Mouse (Mus musculus) limb, embryonic 12.5 days (tissue): ENCODE data around the gene Zfand5. TPM values are rescaled to one million over a fixed set of nuclear protein-coding genes. Genes with fewer than 3 reads are reported as not detected.
"Not testable (repeated sequence)": the region's sequence is repeated elsewhere in the genome, so short reads cannot be mapped to it uniquely, and the experiment has no call there.

Source experiments
- ATAC-seq: fragments of 200-750 bp; cut with Nextera tagmentation; 2 replicates; pipeline ENCODE4 v1.8.0; 2017; ENCODE audit warnings: low read depth, moderate TSS enrichment; ENCODE audit not compliant: insufficient number of reproducible peaks, insufficient read depth, low FRiP score, low TSS enrichment
- H3K27ac ChIP-seq: fragments of 300-500 bp; sonication (generic); 2 replicates; pipeline ENCODE4 v1.5.1; 2016; ENCODE audit warnings: mild to moderate bottlenecking, moderate library complexity
- H3K27me3 ChIP-seq: fragments of 300-500 bp; sonication (generic); 2 replicates; pipeline ENCODE4 v1.6.1; 2016; ENCODE audit warnings: mild to moderate bottlenecking, moderate library complexity
- H3K36me3 ChIP-seq: fragments of 300-500 bp; sonication (generic); 2 replicates; pipeline ENCODE4 v1.6.1; 2016; ENCODE audit warnings: mild to moderate bottlenecking, moderate library complexity
- H3K4me1 ChIP-seq: fragments of 300-500 bp; sonication (generic); replicated peaks from 2 replicates; pipeline ENCODE4 v1.6.1; 2016
- H3K4me2 ChIP-seq: fragments of 300-500 bp; sonication (generic); 2 replicates; pipeline ENCODE4 v1.6.1; 2016; ENCODE audit warnings: mild to moderate bottlenecking, moderate library complexity
- H3K4me3 ChIP-seq: fragments of 300-500 bp; sonication (generic); replicated peaks from 2 replicates; pipeline ENCODE4 v1.5.1; 2016; ENCODE audit warnings: mild to moderate bottlenecking
- H3K9ac ChIP-seq: fragments of 300-500 bp; sonication (generic); replicated peaks from 2 replicates; pipeline ENCODE4 v1.6.1; 2016; ENCODE audit warnings: mild to moderate bottlenecking, moderate library complexity
- H3K9me3 ChIP-seq: fragments of 300-500 bp; sonication (generic); 2 replicates; pipeline ENCODE4 v1.6.1; 2016; ENCODE audit warnings: mild to moderate bottlenecking, moderate library complexity
- WGBS: fragments of 180-500 bp; shearing (Covaris S2); methylation state at CpG from one replicate; pipeline ENCODE4 v1.1.7; 2016; 5-methylcytosine and 5-hydroxymethylcytosine counted together
- polyA plus RNA-seq: library from polyadenylated mRNA; unstranded; fragments of >200 nt; fragmentation: Nextera tagmentation; extraction: Ambion mirVana; gene quantifications from 2 replicates; pipeline ENCODE4 v1.2.1, GENCODE M21; 2016

Gene Zfand5
- polyA plus RNA-seq, 1 experiment from 2014 or later: 126 TPM

- Histone ChIP-seq H3K4me1 (peaks cover 12% of the 10 kb centered on the region), H3K4me3 (peak overlapping the region; percentile 95), H3K9ac (peak overlapping the region; percentile 57), H3K4me2 (peak overlapping the region; percentile 79), H3K36me3 (peaks cover 16% of the 10 kb centered on the region), H3K9me3 (no peaks in the 10 kb centered on the region), H3K27ac (peak overlapping the region; percentile 12; the same call in 1 of the 2 replicates), H3K27me3 (no peaks in the 10 kb centered on the region)
- ATAC-seq: no peak
- WGBS: 2% methylated on average over 2 of the region's 2 CpGs
Observed at GRCm38 (mm10) chr19:21274181-21274591, 2.1 kb downstream of the Zfand5 start.

GRCm38 (mm10) chr19:21274714-21275113 lies 2.6 kb downstream of the Zfand5 start:
- WGBS: 50% methylated on average over 3 of the region's 3 CpGs
- Histone ChIP-seq H3K4me1 (peaks cover 12% of the 10 kb centered on the region), H3K4me2 (peak overlapping the region; percentile 79), H3K27ac (no peak overlapping the region), H3K27me3 (no peaks in the 10 kb centered on the region), H3K36me3 (peaks cover 20% of the 10 kb centered on the region), H3K9ac (peak overlapping the region; percentile 57), H3K4me3 (peak overlapping the region; percentile 95), H3K9me3 (no peaks in the 10 kb centered on the region)
- no peak for ATAC-seq

GRCm38 (mm10) chr19:21276317-21276716 lies 4.2 kb downstream of the Zfand5 start:
- no peak overlapping the region for H3K4me3 ChIP-seq
- no peaks in the 10 kb centered on the region for H3K27me3 ChIP-seq
- peaks cover 9% of the 10 kb centered on the region for H3K4me1 ChIP-seq
- peaks cover 35% of the 10 kb centered on the region for H3K36me3 ChIP-seq
- H3K27ac ChIP-seq: no peak overlapping the region
- no peaks in the 10 kb centered on the region for H3K9me3 ChIP-seq
- no peak overlapping the region for H3K4me2 ChIP-seq
- ATAC-seq: no peak
- no peak overlapping the region for H3K9ac ChIP-seq

GRCm38 (mm10) chr19:21286421-21287097 lies 14.5 kb downstream of the Zfand5 start:
- WGBS: 77% methylated on average over 3 of the region's 3 CpGs
- no peak for ATAC-seq
- H3K36me3 ChIP-seq: peaks cover 27% of the 10 kb centered on the region

GRCm38 (mm10) chr19:21297411-21297810 lies 25.3 kb downstream of the Zfand5 start:
- 93% methylated on average over 4 of the region's 4 CpGs for WGBS
- no peak overlapping the region for H3K4me3 ChIP-seq

More at GRCm38 (mm10) chr19:21286421-21287097, 14.5 kb downstream of the Zfand5 start:
- Histone ChIP-seq H3K9ac (no peak overlapping the region), H3K27me3 (no peaks in the 10 kb centered on the region), H3K27ac (no peak overlapping the region), H3K4me2 (no peak overlapping the region), H3K4me1 (no peaks in the 10 kb centered on the region), H3K9me3 (peaks cover 14% of the 10 kb centered on the region), H3K4me3 (no peak overlapping the region)

GRCm38 (mm10) chr19:21301787-21302186 lies 29.7 kb downstream of the Zfand5 start:
- Histone ChIP-seq H3K4me1 (no peaks in the 10 kb centered on the region), H3K9ac (no peak overlapping the region), H3K36me3 (no peaks in the 10 kb centered on the region), H3K4me3 (no peak overlapping the region), H3K27ac (no peak overlapping the region), H3K27me3 (no peaks in the 10 kb centered on the region), H3K4me2 (no peak overlapping the region), H3K9me3 (no peaks in the 10 kb centered on the region)
- ATAC-seq: no peak
- WGBS: 59% methylated on average over 3 of the region's 3 CpGs

More at GRCm38 (mm10) chr19:21297411-21297810, 25.3 kb downstream of the Zfand5 start:
- Histone ChIP-seq H3K4me1 (no peaks in the 10 kb centered on the region), H3K4me2 (no peak overlapping the region), H3K27me3 (no peaks in the 10 kb centered on the region), H3K9me3 (no peaks in the 10 kb centered on the region), H3K27ac (no peak overlapping the region), H3K36me3 (no peaks in the 10 kb centered on the region), H3K9ac (no peak overlapping the region)
- ATAC-seq: no peak

GRCm38 (mm10) chr19:21307755-21308154 lies 35.7 kb downstream of the Zfand5 start:
- no peaks in the 10 kb centered on the region for H3K36me3 ChIP-seq
- H3K9ac ChIP-seq: no peak overlapping the region
- ATAC-seq: no peak
- H3K4me2 ChIP-seq: no peak overlapping the region
- no peaks in the 10 kb centered on the region for H3K9me3 ChIP-seq
- 90% methylated on average over 3 of the region's 3 CpGs for WGBS
- no peak overlapping the region for H3K4me3 ChIP-seq
- H3K27me3 ChIP-seq: no peaks in the 10 kb centered on the region
- H3K4me1 ChIP-seq: no peaks in the 10 kb centered on the region
- no peak overlapping the region for H3K27ac ChIP-seq

GRCm38 (mm10) chr19:21310364-21310763 lies 38.3 kb downstream of the Zfand5 start:
- ATAC-seq, H3K36me3 ChIP-seq, H3K9ac ChIP-seq, H3K4me2 ChIP-seq, H3K27ac ChIP-seq, H3K27me3 ChIP-seq, H3K9me3 ChIP-seq, H3K4me1 ChIP-seq, H3K4me3 ChIP-seq: not testable (repeated sequence)
- WGBS: 90% methylated on average over 5 of the region's 5 CpGs

GRCm38 (mm10) chr19:21315701-21316100 lies 43.6 kb downstream of the Zfand5 start:
- H3K9me3 ChIP-seq: no peaks in the 10 kb centered on the region
- H3K4me1 ChIP-seq: no peaks in the 10 kb centered on the region
- no peak for ATAC-seq
- H3K27me3 ChIP-seq: no peaks in the 10 kb centered on the region
- H3K36me3 ChIP-seq: no peaks in the 10 kb centered on the region
- no peak overlapping the region for H3K27ac ChIP-seq
- H3K4me2 ChIP-seq: no peak overlapping the region
- H3K9ac ChIP-seq: no peak overlapping the region
- H3K4me3 ChIP-seq: no peak overlapping the region
- WGBS: 81% methylated on average over 3 of the region's 3 CpGs

- Histone ChIP-seq H3K27me3 (no peaks in the 10 kb centered on the region), H3K9ac (no peak overlapping the region), H3K36me3 (no peaks in the 10 kb centered on the region), H3K27ac (no peak overlapping the region), H3K4me2 (no peak overlapping the region), H3K4me3 (no peak overlapping the region), H3K9me3 (no peaks in the 10 kb centered on the region), H3K4me1 (no peaks in the 10 kb centered on the region)
- WGBS: 83% methylated on average over 1 of the region's 1 CpGs
- no peak for ATAC-seq
Observed at GRCm38 (mm10) chr19:21319618-21320017, 47.5 kb downstream of the Zfand5 start.

GRCm38 (mm10) chr19:21325333-21325732 lies 53.3 kb downstream of the Zfand5 start:
- Histone ChIP-seq H3K9me3 (peaks cover 7% of the 10 kb centered on the region; the same call in 1 of the 2 replicates), H3K4me2 (no peak overlapping the region), H3K27me3 (no peaks in the 10 kb centered on the region), H3K4me1 (no peaks in the 10 kb centered on the region), H3K4me3 (no peak overlapping the region), H3K27ac (no peak overlapping the region), H3K36me3 (no peaks in the 10 kb centered on the region), H3K9ac (no peak overlapping the region)
- no peak for ATAC-seq
- WGBS: 81% methylated on average over 3 of the region's 3 CpGs

GRCm38 (mm10) chr19:21328951-21329350 lies 56.9 kb downstream of the Zfand5 start:
- H3K9me3 ChIP-seq: peaks cover 7% of the 10 kb centered on the region; the same call in 1 of the 2 replicates
- H3K27me3 ChIP-seq: no peaks in the 10 kb centered on the region
- no peak overlapping the region for H3K4me2 ChIP-seq
- 81% methylated on average over 9 of the region's 9 CpGs for WGBS
- no peak overlapping the region for H3K4me3 ChIP-seq
- H3K4me1 ChIP-seq: no peaks in the 10 kb centered on the region
- no peak overlapping the region for H3K27ac ChIP-seq
- ATAC-seq: no peak
- no peaks in the 10 kb centered on the region for H3K36me3 ChIP-seq
- no peak overlapping the region for H3K9ac ChIP-seq
